Mouse (Mus musculus): Measurements from ENCODE around the gene Cux1.

Cux1 gene

DNA sequence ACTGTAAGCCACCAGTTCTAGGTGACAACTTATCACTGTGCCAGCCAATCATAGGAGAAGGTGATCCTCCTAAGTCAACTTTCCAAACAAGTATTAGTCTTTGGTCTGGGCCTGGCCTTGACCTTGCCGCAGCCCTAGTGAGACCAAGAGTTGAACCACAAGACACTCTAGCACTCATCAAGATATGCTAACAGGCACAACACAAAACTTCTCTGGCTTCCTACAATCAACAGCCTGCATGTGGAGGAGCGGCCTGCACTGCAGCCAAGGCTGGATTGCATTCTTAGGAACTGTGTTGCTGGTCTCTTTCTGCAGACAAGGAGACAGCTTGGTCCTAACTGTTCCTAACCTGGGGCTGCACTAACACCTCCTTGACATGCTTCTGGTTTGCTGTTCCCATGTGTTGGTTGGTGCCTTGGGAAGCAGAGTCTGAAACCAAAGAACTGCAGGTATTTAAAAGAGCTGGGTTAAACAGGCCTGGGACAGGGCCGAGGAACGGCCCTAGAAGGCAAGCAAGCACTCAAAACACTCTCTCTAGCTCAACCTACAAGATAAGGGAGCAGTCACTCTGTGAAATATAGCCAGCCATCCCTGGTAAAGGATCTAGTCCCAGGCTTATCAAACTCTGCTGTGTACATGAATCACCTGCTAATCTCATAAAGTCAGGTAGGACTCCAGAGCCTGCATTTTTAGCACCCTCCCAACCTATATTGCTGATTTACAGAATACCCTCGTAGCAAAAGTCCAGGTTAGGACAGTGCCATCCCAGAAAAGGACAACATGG lies 27.0 kb downstream of the Cux1 start:
- DNase-seq (ENCODE audit: low spot score in 2 of 2), result no peak

DNA sequence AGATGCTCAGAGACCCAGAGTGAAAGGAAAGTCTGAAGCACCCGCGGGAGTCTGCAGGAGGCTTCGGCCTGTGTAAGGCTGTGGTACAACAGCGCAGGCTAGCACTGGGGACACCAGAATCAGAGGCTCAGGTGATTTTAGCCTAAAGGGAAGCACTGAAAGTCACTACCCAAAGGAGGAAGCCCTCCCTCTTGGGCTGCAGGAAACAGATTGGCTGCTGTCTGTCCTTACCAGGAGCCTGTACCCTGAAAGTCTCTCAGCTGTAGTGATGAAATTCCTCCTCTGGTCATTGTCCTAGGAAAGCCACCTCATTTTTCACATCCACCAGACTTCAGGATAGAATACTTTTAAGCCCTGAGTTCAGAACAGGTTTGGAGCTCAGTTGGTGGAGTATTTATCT lies 30.5 kb downstream of the Cux1 start:
- no peak for DNase-seq (ENCODE audit: low spot score in 2 of 2)

DNA sequence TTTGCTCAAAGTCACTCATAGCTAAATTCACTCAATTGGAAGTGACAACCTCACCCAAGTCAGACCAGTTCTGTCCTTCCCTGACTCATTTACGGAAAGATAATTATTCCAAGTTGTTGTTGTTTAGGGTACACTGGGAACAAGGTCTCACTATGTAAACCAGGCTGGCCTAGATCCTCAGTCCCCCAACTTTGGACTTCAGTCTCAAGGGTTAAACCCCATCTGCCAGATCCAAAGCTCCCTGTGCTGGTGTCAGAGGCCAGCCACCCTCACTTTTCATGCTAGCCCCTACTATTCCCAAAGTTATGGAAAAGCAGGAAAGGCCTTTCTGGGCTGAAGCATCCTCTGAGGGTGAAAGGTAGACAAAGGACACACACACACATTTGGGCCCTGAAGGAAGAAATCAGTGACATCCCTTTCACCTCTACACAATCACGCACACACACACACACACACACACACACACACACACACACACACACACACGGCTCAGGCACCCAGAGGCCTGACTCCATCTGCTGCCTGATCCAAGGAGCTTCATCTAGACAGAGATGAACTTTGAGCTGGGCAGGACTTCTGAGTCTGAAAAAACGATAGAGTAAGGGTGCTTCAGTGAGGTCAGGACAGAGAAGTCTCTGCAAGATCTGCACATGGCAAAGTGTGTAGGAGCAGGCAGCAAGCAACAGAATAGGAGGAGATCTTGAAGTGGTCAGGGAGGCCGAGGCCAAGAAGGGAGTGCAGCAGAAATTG lies 31.1 kb downstream of the Cux1 start:
- DNase-seq (ENCODE audit: low spot score in 2 of 2), result no peak

DNA sequence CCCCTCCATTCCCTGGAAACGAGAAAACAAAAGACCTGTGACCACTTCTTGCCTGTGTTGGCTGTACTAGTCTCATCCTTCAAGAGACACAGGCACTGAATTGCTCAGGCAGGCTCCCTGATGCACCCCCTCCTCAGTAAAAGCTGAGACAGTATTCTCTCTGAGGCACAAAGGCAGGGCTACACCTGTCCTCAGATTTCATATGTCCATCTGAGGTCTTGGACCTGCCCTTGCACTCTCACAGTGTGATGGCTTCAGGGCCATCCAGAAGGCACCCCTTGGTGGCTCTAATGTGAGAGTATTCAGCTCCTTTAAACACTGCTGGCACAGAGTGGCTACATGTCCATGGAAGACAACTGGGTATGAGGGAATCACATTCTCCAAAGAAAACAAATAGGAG lies 32.1 kb downstream of the Cux1 start:
- DNase-seq (ENCODE audit: low spot score in 2 of 2), result no peak

DNA sequence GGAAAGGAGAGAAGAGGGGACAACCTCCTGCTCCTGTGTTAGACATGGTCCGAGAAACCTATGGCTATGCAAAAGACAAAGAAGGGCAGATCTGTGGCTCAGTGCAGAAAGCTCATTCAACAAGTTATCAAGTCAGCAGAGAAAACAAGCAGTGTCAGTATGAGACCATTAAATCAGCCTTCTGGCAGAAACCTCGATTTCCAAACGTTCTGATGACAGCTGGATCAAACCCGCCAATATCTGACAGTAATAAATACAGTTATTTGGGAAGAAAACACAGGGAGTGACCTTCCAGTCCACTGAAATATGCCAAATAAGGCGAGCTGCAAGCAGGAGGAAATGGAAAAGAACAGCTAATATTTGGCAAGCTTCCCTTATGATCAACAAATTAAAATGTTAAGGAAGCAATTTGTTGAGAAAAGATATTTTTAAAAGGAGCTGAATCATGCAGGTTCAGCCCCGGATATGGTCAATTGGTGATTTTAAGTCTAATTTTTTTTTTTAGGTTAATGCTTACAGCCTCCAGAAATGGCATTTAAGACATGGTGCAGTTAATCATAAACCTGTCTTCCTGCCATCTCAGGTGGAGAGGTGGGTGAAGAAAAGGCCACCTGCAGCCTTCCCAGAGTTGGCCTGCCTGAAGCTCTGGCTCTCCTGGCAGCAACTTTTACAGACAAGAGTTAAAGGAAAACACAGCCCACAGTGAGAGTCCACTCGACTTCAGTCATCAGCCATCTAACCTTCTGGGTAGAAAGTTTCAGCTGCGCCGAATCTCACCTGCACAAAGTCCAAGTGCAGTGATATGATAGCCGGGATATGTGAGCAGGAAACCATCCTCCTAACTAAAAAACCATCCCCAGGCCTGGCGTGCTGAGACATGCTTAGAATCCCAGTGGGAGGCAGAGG lies 33.7 kb downstream of the Cux1 start:
- no peak for DNase-seq (ENCODE audit: low spot score in 2 of 2)

DNA sequence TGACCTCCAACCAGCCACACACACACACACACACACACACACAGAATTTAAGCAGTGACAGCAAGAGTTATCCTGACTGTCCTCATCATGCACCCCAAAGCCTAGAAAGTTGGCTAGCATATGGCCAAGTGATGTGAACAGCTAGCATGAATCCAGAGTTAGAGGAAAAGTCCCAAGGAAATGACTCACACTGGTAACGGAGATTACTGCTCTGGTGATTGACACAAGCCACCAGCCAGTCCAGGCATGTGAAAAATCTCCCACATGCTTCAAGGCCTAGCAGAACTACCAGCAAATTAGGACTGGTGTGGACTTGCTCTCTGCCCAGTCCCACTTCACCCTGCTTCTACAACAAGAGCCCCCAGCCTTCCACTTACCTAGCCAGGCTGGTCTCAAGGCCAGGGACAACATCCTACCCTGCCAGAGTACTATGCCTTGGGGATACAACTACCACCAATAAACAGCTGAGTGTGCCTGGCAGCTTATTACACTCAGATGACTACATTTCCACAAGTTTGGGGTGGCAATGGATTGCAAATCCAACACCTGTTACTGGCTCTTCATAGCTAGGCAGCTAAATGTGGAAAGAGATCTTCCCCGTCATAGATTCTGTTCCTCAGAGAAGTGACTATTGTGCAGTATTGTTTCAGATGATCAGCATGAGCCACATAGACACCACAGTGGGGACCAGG lies 35.5 kb downstream of the Cux1 start:
- DNase-seq (ENCODE audit: low spot score in 2 of 2), result no peak

DNA sequence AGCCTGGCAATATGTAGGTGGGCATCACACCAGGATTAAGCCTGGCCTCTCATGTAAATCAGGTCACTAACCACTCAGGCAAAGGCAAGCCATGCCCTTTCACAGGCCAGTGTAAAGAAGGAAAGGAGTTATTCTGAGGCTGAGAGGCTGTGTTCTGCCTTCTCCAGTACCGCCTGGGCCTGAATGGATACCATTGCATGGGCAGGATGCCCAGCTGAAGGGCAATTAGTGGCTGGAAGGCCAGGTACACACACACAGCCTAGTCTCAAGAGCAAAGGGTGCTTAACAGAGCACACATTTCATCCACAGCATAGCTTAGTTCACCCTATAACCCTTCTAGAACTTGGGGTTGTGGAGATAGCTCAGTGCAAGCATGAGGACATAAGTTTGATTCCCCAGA lies 36.4 kb downstream of the Cux1 start:
- DNase-seq (ENCODE audit: low spot score in 2 of 2), result no peak

DNA sequence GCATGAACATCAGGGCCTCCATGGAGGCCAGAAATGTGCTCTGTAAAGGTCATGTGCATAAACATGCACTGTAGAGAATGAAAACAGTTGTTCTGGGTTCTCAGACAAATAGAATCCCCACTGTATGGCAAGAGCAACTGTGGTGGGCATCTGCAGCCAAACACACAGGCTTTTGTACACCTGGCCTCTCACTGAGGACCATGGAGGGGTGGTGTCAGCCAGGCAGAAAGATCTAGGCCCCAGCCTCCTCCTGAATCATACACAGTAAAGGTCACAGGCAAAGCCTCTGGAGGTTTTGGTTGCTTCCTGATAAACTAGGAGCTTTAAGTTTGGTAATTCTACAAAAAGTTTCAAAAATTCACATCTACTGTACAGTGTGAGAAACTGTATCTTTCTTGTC lies 38.1 kb downstream of the Cux1 start:
- DNase-seq (ENCODE audit: low spot score in 2 of 2), result no peak

DNA sequence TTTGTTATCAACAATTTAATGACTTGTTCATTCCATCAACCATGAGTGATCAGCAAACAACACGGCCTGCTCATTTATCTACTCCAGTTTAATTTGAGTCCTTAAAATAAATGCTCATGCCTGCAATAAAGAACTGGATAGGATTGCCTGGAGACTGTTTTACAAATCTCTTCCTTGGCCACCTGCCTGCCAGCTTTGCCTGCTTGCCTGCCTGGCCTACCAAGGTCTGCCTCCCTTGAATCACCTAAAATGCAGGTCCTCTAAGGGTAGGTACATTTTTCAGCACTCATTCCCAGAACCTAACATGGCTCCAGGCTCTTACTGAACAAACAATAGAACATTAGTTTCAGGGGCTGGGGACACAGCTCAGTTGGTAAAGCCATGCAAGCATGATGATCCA lies 39.4 kb downstream of the Cux1 start:
- no peak for DNase-seq (ENCODE audit: low spot score in 2 of 2)

DNA sequence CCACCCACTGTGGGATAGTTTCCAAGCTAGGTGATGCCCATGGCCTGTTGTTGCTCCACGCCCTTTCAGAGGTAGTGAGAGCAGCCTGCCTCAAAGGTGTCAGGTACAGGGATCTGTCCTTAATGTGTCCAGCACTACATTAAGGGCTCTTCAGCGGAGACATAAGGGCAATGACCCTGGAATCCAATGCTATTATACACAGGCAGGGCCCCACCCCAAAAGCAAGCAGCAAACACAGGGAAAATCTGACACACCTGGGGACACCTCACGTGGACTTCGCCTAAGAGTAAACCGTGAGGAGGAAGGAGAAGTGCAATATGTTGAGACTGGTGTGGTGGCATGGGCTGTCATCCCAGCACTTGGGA lies 40.8 kb downstream of the Cux1 start:
- no peak for DNase-seq (ENCODE audit: low spot score in 2 of 2)

DNA sequence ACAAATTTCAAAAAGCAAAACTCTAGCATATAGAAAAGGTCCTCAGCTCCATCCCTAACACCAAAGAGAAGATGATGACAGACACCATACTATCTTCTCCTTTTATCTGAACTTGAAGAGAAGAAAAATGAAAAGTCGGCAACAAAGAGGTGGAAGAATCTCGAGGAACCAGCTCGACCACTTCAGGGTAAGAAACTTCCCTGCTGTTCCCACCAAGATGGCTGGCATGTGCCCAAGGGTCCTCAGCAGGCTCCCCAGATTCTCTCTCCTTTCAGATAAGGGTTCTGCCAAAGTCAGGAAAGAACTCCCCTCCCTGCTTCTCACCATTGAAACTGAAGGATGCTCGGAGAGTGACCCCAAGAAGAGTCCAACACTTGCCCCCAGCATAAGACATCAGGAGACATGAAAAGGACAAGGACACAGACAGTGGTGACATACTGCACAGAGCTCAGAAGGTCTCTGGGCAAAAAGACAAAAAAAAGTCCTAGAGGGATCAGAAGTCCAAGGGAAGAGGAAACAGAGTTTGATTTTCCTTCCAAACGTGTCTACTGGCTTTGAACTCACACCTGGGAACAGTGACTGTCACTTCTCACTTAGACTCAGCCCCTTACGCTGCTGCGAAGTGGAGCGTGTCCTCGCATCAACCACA lies 41.3 kb downstream of the Cux1 start:
- no peak for DNase-seq (ENCODE audit: low spot score in 2 of 2)

DNA sequence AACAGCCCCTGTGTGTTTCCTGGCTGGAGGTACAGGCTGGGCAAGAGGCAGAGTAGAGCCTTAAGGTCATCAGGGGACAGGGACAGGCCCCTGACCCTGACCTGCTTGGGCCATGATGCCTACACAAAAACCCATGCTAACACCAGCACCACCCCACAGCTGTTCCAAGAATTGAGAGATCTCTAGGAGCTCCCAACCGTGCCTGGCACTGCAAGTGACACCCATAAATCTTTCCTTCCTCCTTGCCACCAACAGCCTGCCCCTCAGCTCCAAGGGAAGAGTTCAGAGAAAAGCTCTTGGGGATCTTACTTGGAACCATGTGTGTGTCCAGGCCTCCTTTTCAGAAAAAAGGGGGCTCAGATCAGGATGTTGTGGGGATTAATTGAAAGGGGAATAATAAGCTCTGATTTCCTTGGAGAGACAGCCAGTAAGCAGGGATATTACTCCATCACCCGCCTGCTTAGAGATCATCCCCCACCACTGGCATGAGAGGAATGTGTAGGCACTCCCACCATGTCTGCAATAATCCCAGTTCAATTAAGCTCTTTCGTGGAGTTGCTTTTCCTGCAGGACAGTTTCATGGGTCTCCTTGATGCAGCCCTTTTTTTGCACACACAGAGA lies 44.3 kb downstream of the Cux1 start:
- DNase-seq (ENCODE audit: low spot score in 2 of 2), result no peak

DNA sequence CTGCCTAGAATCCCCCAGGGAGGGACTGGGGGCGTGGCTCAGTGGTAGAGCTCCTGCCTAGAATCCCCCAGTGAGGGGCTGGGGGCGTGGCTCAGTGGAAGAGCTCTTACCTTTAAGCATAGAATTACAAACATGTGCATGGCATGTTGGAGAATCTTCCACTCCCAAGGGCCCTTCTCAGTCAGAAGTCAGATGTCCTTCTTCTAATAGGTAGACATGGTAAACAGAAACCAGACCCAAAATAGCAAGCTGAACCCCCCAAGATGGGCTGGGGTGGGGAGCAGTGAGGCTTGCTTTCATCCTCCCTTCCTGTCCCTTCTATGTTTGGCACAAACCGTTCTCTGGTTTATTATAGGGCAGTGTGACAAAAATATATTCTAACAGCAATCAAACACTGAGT lies 45.6 kb downstream of the Cux1 start:
- no peak for DNase-seq (ENCODE audit: low spot score in 2 of 2)

DNA sequence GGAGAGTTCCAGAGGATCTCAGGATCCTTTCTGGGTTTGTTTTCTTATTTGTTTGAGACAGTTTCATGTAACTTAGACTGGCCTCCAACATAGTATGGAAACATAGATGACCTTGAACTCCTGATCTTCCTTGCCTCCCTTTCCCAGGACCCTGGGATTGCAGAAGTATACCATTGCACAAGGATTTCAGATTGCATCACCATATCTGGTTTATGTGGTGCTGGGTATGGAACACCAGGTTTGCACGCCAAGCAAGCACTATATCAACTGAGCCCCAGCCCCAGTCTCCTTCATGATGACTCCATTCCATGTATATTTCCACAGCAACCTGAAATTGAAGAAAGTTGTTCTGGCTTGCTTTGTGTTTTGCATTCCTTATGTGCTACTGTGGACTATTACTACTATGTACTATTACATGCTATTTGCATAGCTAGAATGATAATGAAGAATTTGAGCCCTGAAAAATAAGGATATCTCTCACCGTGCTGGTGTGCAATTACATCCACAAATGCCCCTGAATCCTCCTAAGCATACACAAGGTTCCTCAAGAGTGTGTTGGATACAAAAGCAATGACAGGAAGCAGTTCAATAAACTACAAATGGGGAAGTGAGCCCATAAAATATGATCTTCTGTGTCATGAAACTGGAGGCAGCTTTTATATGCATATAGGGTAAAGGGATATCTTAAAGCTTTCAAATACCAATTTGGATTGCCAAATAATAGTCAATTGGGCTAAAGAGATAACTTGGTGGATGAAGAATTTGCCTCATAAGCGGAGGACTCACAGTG lies 48.4 kb downstream of the Cux1 start:
- no peak for DNase-seq (ENCODE audit: low spot score in 2 of 2)

DNA sequence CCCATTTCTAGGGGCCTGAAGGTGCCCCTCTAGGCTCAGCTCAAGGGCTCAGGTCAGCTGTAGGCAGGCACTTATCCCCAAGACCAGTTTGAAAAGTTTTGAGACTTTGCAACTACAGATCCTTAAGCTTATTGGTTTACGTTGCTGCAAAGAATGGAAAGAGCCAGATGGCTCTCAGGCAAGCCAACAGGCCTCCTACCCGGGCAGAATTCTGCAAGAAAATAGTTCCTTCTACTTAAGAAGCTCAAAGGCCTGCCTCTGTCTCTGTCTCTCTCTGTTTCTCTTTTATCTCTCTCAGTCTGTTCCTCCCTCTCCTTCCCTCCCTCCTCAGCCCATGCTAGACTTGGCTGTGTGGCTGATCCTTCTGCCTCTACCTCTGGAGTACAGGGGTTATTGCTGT lies 49.8 kb downstream of the Cux1 start:
- DNase-seq (ENCODE audit: low spot score in 2 of 2), result no peak

DNA sequence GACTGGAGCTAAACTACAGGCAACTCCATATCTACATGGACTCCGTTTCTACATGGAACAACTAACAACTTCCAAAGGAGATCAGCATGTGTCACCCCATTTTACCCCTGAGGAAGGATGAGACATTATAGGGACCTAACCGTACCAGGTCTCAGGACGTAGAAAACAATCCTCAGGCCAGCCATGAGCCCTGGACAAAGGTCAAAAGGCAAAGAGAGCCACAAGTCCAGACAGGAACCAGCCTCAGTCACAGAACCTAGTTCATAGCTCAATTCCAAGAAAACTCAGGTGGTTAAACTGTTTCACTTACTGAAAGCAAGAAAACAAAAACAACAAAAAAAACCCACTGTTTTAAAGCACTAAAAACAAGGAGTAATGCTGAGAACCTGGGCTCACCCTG lies 50.7 kb downstream of the Cux1 start:
- DNase-seq (ENCODE audit: low spot score in 2 of 2), result no peak

DNA sequence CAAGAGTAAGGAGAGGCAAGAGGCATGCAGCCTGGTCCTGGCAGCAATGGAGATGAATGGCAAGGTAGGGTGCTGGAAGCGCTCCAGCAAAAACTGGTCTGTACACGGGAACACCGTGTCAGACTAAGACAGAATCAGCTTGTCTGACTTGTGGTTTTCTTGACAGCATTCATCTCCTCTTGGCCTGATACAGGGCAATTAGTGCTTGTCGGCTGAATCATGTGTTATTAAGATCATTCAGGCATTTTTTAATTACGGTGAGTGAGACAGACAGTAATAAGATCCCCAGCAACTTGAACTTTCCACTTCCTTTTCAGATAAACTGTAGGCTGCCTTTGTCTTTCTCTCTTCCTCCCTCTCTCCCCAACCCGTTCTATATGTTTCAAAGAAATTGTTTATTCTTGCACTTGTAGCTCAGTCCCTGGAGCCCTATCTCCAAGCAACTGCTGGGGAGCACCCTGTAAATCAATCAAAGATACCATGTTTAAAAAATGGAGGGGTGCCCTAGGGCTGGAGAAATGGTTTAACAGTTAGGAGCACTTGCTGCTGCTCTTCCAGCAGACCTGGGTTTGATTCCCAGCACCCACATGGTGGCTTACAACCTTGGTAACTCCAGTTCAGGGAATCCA lies 53.1 kb downstream of the Cux1 start:
- no peak for DNase-seq (ENCODE audit: low spot score in 2 of 2)

DNA sequence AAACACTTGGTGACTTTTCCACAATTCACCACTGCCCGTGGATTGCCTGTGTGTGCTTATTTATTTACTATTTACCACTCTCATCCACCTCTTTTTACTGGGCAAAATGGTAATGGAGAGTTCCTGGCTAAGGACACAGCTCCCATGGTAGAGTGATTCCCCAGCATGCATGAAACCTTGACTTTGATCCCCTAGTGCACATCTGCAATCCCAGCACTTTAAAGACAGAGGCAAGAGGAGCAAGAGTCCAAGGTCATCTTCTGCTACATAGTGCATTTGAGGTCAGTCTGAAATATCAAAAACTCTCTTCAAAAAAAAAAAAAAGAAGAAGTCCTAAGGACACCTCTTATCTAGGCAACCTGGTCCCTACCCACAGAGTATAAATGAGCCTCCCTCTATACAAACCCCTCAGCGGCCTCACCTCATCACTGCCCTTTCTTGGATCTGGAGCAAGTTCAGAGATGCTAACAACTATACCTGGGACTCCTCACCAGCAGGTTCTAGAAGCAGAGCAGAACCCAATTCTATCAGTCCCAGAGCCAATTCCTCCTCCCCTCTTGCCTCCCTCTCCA lies 55.1 kb downstream of the Cux1 start:
- no peak for DNase-seq (ENCODE audit: low spot score in 2 of 2)

DNA sequence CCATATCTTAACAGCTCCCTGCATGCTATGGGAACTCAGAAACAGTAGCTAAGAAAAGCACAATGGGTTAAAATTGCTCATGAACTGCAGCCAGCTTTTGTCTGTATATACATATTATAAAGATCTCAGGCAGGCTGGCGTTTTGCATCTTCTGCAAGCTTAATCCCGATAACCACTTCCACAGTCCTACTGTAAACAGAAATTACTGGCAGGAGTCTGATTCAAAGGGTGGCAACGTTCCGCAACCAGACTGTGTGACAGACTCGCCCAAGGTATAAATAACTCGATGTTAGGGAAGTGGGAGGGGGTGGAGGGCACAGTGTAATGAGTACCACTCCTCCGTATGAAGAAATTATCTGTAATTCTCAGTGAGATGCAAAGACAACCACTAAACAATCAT lies 55.9 kb downstream of the Cux1 start:
- DNase-seq (ENCODE audit: low spot score in 2 of 2), result no peak
